Mouse (Mus musculus) limb, embryonic 13.5 days (tissue): ENCODE data around the gene Fam199x. TPM values are rescaled to one million over a fixed set of nuclear protein-coding genes. Genes with fewer than 3 reads are reported as not detected.

ENCODE experiments used
- ATAC-seq: fragments of 200-750 bp; cut with Nextera tagmentation; 2 replicates; pipeline ENCODE4 v1.8.0; 2017; ENCODE audit warnings: low read depth, moderate number of reproducible peaks, moderate TSS enrichment; ENCODE audit not compliant: low FRiP score
- H3K27ac ChIP-seq: fragments of 300-500 bp; sonication (generic); 2 replicates; pipeline ENCODE4 v1.5.1; 2015; ENCODE audit warnings: inconsistent platforms, mild to moderate bottlenecking, moderate library complexity
- H3K27me3 ChIP-seq: fragments of 300-500 bp; sonication (generic); 2 replicates; pipeline ENCODE4 v1.6.1; 2015; ENCODE audit warnings: mild to moderate bottlenecking, inconsistent platforms
- H3K36me3 ChIP-seq: fragments of 300-500 bp; sonication (generic); 2 replicates; pipeline ENCODE4 v1.6.1; 2015; ENCODE audit warnings: inconsistent platforms, mild to moderate bottlenecking, moderate library complexity
- H3K4me1 ChIP-seq: fragments of 300-500 bp; sonication (generic); 2 replicates; pipeline ENCODE4 v1.6.1; 2015; ENCODE audit warnings: inconsistent platforms
- H3K4me2 ChIP-seq: fragments of 300-500 bp; sonication (generic); replicated peaks from 2 replicates; pipeline ENCODE4 v1.6.1; 2015; ENCODE audit warnings: inconsistent platforms, mild to moderate bottlenecking, moderate library complexity
- H3K4me3 ChIP-seq: fragments of 300-500 bp; sonication (generic); 2 replicates; pipeline ENCODE4 v1.5.1; 2015; ENCODE audit warnings: moderate library complexity, mild to moderate bottlenecking, inconsistent platforms
- H3K9ac ChIP-seq: fragments of 300-500 bp; sonication (generic); 2 replicates; pipeline ENCODE4 v1.6.1; 2015; ENCODE audit warnings: mild to moderate bottlenecking, inconsistent platforms
- H3K9me3 ChIP-seq: fragments of 300-500 bp; sonication (generic); 2 replicates; pipeline ENCODE4 v1.6.1; 2016; ENCODE audit warnings: inconsistent platforms
- WGBS: fragments of 180-500 bp; shearing (Covaris S2); methylation state at CpG from one replicate; pipeline ENCODE4 v1.1.7; 2015; 5-methylcytosine and 5-hydroxymethylcytosine counted together
- polyA plus RNA-seq: library from polyadenylated mRNA; unstranded; fragments of >200 nt; fragmentation: Nextera tagmentation; extraction: Ambion mirVana; gene quantifications from 2 replicates; pipeline ENCODE4 v1.2.1, GENCODE M21; 2015

Gene Fam199x
- polyA plus RNA-seq: 8.7 and 9.4 TPM in 2 replicates

- H3K4me2 ChIP-seq: peak within 1 kb of the TSS; percentile 70
- peak within 1 kb of the TSS; percentile 74 for H3K9ac ChIP-seq
- 17% methylated on average over 40 of the region's 62 CpGs for WGBS
- ATAC-seq: peak; percentile 97
- H3K4me1 ChIP-seq: no peaks in the 10 kb centered on the region
- peak within 1 kb of the TSS; percentile 28; the same call in 1 of the 2 replicates for H3K27ac ChIP-seq
- H3K4me3 ChIP-seq: peak within 1 kb of the TSS; percentile 61
- peaks cover 9% of the 10 kb centered on the region for H3K27me3 ChIP-seq
- no peaks in the 10 kb centered on the region for H3K36me3 ChIP-seq
- no peaks in the 10 kb centered on the region for H3K9me3 ChIP-seq
Measured at GRCm38 (mm10) chrX:137049425-137050225, at the start of gene Fam199x. TSS of gene Fam199x (plus strand) at chrX:137049594.

- Histone ChIP-seq H3K27ac (no peak overlapping the region), H3K4me3 (no peak overlapping the region), H3K4me1 (no peaks in the 10 kb centered on the region), H3K4me2 (no peak overlapping the region), H3K27me3 (no peaks in the 10 kb centered on the region), H3K9me3 (no peaks in the 10 kb centered on the region), H3K36me3 (0 out of 2 replicates have a peak, but pooled peaks cover 9% of the 10 kb centered on the region), H3K9ac (no peak overlapping the region)
- 52% methylated on average over 6 of the region's 6 CpGs for WGBS
- no peak; the same call in 1 of the 2 replicates for ATAC-seq
Measured at GRCm38 (mm10) chrX:137015099-137015709, 34.2 kb upstream of the Fam199x start.

DNA sequence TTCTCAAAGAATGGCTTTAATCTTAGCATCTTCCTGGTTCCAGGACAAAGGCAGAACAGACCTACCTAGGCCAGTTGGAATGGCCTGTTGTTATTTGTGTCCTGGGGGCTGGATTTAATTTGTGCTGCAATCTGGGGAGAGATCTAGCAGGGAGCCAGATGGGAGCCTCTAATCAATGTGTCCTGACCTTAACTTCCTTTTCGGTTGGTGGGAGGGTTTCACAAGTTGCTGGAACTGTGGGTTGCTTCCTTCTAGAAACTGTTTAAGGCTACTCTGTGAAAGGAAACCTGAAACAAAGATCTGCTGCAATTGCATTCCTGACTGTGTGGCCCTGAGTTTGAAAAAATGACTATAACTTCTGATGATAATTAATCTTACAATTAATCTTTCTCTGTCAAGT, 31.7 kb upstream of the Fam199x start:
- no peak overlapping the region for H3K4me2 ChIP-seq
- no peaks in the 10 kb centered on the region for H3K27me3 ChIP-seq
- H3K9me3 ChIP-seq: no peaks in the 10 kb centered on the region
- no peak overlapping the region for H3K9ac ChIP-seq
- 43% methylated on average over 1 of the region's 1 CpGs for WGBS
- no peak overlapping the region for H3K27ac ChIP-seq
- ATAC-seq: no peak
- no peaks in the 10 kb centered on the region for H3K36me3 ChIP-seq
- H3K4me3 ChIP-seq: no peak overlapping the region
- no peaks in the 10 kb centered on the region for H3K4me1 ChIP-seq

- no peak overlapping the region for H3K27ac ChIP-seq
- H3K4me2 ChIP-seq: no peak overlapping the region
- H3K4me3 ChIP-seq: no peak overlapping the region
- H3K27me3 ChIP-seq: no peaks in the 10 kb centered on the region
- 20% methylated on average over 1 of the region's 1 CpGs for WGBS
- H3K9me3 ChIP-seq: no peaks in the 10 kb centered on the region
- no peak for ATAC-seq
- H3K9ac ChIP-seq: no peak overlapping the region
- H3K36me3 ChIP-seq: no peaks in the 10 kb centered on the region
- no peaks in the 10 kb centered on the region for H3K4me1 ChIP-seq
Measured at GRCm38 (mm10) chrX:137019310-137019709, 30.1 kb upstream of the Fam199x start.

- no peak overlapping the region for H3K4me3 ChIP-seq
- H3K27me3 ChIP-seq: no peaks in the 10 kb centered on the region; the same call in 1 of the 2 replicates
- WGBS: 92% methylated on average over 8 of the region's 8 CpGs
- H3K36me3 ChIP-seq: 0 out of 2 replicates have a peak, but pooled peaks cover 3% of the 10 kb centered on the region
- H3K4me1 ChIP-seq: no peaks in the 10 kb centered on the region
- H3K4me2 ChIP-seq: no peak overlapping the region
- no peak overlapping the region for H3K9ac ChIP-seq
- no peaks in the 10 kb centered on the region for H3K9me3 ChIP-seq
- H3K27ac ChIP-seq: no peak overlapping the region
- ATAC-seq: no peak
Measured at GRCm38 (mm10) chrX:137030916-137031315, 18.5 kb upstream of the Fam199x start.

DNA sequence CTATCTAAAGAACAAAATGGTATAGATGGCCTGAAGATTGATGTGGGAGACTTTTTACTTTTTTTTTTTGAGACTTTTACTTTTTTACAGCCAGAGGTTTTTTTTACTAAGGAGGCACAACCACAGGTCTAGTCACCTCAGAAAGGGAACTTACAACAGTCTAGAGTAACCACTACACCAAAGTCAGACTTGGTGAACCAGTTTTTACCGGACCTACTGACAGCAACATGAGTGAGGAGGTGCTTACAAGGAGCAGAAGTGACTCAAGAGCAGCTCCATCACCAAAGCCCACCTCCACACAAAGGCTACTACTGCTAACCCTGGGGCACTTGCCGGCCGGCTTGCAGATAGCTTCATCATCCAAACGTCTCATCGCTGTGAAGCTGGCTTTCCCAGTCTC, 17.7 kb upstream of the Fam199x start:
- Histone ChIP-seq H3K27me3 (no peaks in the 10 kb centered on the region; the same call in 1 of the 2 replicates), H3K9ac (no peak overlapping the region), H3K36me3 (0 out of 2 replicates have a peak, but pooled peaks cover 3% of the 10 kb centered on the region), H3K27ac (no peak overlapping the region), H3K4me2 (no peak overlapping the region), H3K9me3 (no peaks in the 10 kb centered on the region), H3K4me1 (no peaks in the 10 kb centered on the region), H3K4me3 (no peak overlapping the region)
- ATAC-seq: no peak
- WGBS: 90% methylated on average over 5 of the region's 5 CpGs

- Histone ChIP-seq H3K9me3 (no peaks in the 10 kb centered on the region), H3K36me3 (no peaks in the 10 kb centered on the region), H3K4me3 (no peak overlapping the region), H3K27ac (no peak overlapping the region), H3K9ac (no peak overlapping the region), H3K4me1 (peaks cover 5% of the 10 kb centered on the region; the same call in 1 of the 2 replicates), H3K4me2 (no peak overlapping the region), H3K27me3 (no peaks in the 10 kb centered on the region; the same call in 1 of the 2 replicates)
- no peak for ATAC-seq
- WGBS: 69% methylated on average over 4 of the region's 4 CpGs
Measured at GRCm38 (mm10) chrX:137034322-137034721, 15.1 kb upstream of the Fam199x start.

DNA sequence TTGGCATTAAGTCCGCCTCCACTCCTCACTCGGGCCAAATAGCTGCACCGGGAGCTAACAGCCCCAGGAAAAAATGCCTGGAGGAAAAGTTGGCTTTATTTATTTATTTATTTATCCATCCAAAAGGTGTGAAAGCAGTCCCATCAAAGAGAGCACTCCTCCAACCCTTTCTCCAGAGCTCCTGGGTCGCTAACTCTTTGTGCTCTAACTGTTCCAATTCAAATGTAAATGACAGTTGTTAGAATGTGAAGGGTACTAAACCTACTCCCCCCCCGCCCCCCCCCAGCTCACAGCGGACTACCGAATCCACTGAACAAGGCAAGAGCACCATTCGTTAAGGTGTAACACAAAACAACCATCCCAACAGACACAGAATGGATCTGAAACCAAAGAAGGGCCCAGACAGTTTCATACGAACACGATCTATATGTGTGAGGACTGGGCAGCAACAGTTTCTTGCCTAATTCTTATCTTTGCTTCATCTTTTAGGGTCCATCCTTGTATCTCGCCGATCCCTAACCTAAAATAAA, 11.9 kb upstream of the Fam199x start:
- peaks cover 5% of the 10 kb centered on the region; the same call in 1 of the 2 replicates for H3K4me1 ChIP-seq
- no peaks in the 10 kb centered on the region for H3K9me3 ChIP-seq
- peak overlapping the region; percentile 51 for H3K4me3 ChIP-seq
- ATAC-seq: no peak
- no peaks in the 10 kb centered on the region for H3K36me3 ChIP-seq
- peak overlapping the region; percentile 66 for H3K9ac ChIP-seq
- WGBS: 15% methylated on average over 12 of the region's 12 CpGs
- no peaks in the 10 kb centered on the region for H3K27me3 ChIP-seq
- H3K4me2 ChIP-seq: peak overlapping the region; percentile 68
- no peak overlapping the region for H3K27ac ChIP-seq

DNA sequence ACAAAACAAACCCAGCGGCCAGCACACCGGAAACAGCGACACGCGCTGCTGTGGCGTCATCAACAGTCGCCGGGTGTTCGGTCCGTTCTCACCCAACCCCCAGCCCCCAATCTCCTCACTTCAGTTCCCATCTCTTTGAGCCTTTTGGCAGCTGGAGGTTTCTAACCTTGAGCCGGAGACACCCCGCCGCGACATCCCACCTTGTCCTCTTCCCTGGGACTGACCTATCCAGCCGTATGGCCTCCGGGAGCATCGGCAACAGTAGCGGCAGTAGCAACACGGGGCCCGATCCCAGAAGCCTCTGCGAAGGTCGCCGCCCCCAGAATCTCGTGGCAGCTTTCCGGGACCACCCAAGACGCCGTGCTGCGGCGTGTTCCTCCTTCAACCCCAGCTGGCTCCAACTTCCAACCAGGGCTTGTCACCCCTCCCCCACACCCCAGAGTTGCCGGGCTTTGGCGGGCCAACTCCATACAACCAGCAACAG, 11.4 kb upstream of the Fam199x start, which contains the start of gene Slc25a53:
Gene Slc25a53 (minus strand): TSS at position 303 of the 484 bp plus-strand sequence.
- peak within 1 kb of the TSS; percentile 66 for H3K9ac ChIP-seq
- no peaks in the 10 kb centered on the region for H3K9me3 ChIP-seq
- peak; percentile 96 for ATAC-seq
- no peaks in the 10 kb centered on the region for H3K27me3 ChIP-seq
- peak within 1 kb of the TSS; percentile 51 for H3K4me3 ChIP-seq
- H3K27ac ChIP-seq: peak within 1 kb of the TSS; percentile 76; the same call in 1 of the 2 replicates
- H3K4me2 ChIP-seq: peak within 1 kb of the TSS; percentile 68
- no peaks in the 10 kb centered on the region for H3K36me3 ChIP-seq
- peaks cover 5% of the 10 kb centered on the region; the same call in 1 of the 2 replicates for H3K4me1 ChIP-seq
- 23% methylated on average over 30 of the region's 31 CpGs for WGBS

GRCm38 (mm10) chrX:137038502-137038901, 10.9 kb upstream of the Fam199x start:
- no peak for ATAC-seq
- Histone ChIP-seq H3K36me3 (no peaks in the 10 kb centered on the region), H3K27ac (no peak overlapping the region; the same call in 1 of the 2 replicates), H3K9me3 (no peaks in the 10 kb centered on the region), H3K9ac (no peak overlapping the region), H3K27me3 (no peaks in the 10 kb centered on the region), H3K4me1 (peaks cover 5% of the 10 kb centered on the region; the same call in 1 of the 2 replicates), H3K4me2 (peak overlapping the region; percentile 53), H3K4me3 (peak overlapping the region; percentile 51)
- 31% methylated on average over 7 of the region's 7 CpGs for whole genome bisulfite sequencing

DNA sequence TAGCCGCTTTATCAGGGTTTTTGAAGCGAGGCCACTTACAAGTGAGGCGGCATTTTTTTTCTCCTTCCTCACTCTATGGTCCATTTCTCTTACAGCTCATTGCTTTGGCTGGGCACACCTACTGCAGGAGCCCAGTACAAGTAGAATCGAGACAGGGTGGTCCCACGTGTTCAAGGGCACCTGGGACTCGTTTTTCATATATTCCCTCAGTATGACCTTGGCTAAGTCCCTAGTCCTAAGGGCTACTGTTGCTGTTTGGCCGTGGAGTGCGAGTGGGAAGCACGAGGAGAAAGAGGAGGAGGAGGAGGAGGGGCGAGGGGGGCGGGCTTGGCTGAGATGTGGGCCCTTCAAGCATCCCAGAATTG, 352 bp upstream of the Fam199x start:
- Histone ChIP-seq H3K9me3 (no peaks in the 10 kb centered on the region), H3K4me3 (peak overlapping the region; percentile 61), H3K9ac (peak overlapping the region; percentile 74), H3K27ac (no peak overlapping the region), H3K36me3 (no peaks in the 10 kb centered on the region), H3K4me1 (no peaks in the 10 kb centered on the region), H3K4me2 (peak overlapping the region; percentile 70), H3K27me3 (peaks cover 9% of the 10 kb centered on the region)
- WGBS: 9% methylated on average over 11 of the region's 11 CpGs
- ATAC-seq: peak; percentile 30; the same call in 1 of the 2 replicates

DNA sequence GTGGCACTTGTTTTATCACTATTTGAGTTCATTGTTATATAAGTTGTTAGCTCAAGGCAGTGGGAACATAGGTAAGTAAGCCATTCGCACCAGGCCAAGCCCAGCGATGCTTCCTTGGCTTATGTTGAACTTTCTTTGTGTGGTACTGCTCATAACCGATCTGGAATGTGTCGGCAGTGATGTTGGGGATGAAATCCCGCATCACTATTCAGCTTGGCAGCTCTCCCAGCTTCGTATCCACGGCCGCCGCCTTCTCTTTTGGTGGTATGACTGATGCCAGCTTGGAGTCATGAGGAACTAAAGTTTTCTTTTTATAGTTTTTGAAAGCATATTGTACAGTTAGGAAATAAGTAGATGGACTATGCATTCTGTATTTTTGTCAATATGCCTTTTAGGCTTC, 13.8 kb downstream of the Fam199x start:
- 86% methylated on average over 9 of the region's 9 CpGs for WGBS
- H3K4me1 ChIP-seq: no peaks in the 10 kb centered on the region
- ATAC-seq: no peak
- H3K27me3 ChIP-seq: no peaks in the 10 kb centered on the region
- H3K27ac ChIP-seq: no peak overlapping the region
- H3K9ac ChIP-seq: no peak overlapping the region
- H3K9me3 ChIP-seq: no peaks in the 10 kb centered on the region
- no peak overlapping the region for H3K4me2 ChIP-seq
- no peaks in the 10 kb centered on the region for H3K36me3 ChIP-seq
- H3K4me3 ChIP-seq: no peak overlapping the region
